Mouse (Mus musculus): Measurements from ENCODE around the gene Zfp810.

- TF ChIP-seq CTCF (conservative IDR thresholded peaks at IDR 0.05; ENCODE audit: low read length) (no peak), NANOG (IDR thresholded peaks at IDR 0.05; ENCODE audit: borderline replicate concordance, low read length) (no peak)
Measured at GRCm38 (mm10) chr9:22278733-22279132, 28.7 kb downstream of the Zfp810 start.

Measured in E14TG2a.4 (cell line).